Comparison of ENCODE assay signal across 9 mouse cellular contexts in the genomic region with DNA sequence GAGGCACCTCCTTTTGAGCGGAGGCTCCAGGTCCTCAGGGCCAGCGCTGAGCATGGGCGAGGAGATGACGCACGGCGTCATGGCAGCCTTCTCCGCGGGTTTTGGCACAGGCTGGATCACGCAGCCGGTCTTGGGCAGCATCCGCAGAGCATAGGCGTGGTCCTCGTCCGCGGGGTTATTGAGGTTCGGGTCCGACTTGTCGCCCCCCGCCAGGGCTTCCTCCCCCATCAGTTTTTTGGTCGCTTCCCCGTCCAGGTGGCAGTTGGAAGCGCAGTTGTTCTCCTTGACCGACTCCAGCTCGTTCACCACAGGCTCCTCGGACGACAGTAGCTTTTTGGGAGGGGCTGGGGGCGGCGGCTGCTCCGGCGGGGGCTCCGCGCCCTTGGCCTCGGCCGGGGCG.
DNase-seq lines count a peak whose midpoint lies in the region; ATAC-seq lines count a peak whose summit lies in the region.
"Had no signal": no experiment of that assay in that cellular context is flagged by ENCODE, and none has a peak within 500 bp of the region (broad histone marks: within the 10 kb centered on the region; RNA-seq: fewer than 3 reads in every experiment).

No protein-coding gene starts in this region.

- peak; percentile 10; the same call in 1 of the 2 replicates for ATAC-seq in kidney, embryonic 15.5 days (replicated peaks; ENCODE audit: low FRiP score)
- no peak for ATAC-seq in forebrain, embryonic 16.5 days
- ATAC-seq: Patski had no signal

- H3K27me3 ChIP-seq in kidney, embryonic 15.5 days = peaks cover 66% of the 10 kb centered on the region
- H3K27me3 ChIP-seq in forebrain, embryonic 16.5 days (replicated peaks; ENCODE audit: control insufficient read depth, insufficient read depth, low read length) = peaks cover 5% of the 10 kb centered on the region; the same call in 1 of the 2 replicates
- H3K27me3 ChIP-seq in midbrain, embryonic 10.5 days (ENCODE audit: low read depth, poor library complexity, severe bottlenecking) = peaks cover 81% of the 10 kb centered on the region

- no peaks in the 10 kb centered on the region for H3K9me3 ChIP-seq in kidney, embryonic 15.5 days (replicated peaks)
- no peaks in the 10 kb centered on the region for H3K9me3 ChIP-seq in forebrain, embryonic 16.5 days (ENCODE audit: control insufficient read depth, low read length)
- no peaks in the 10 kb centered on the region for H3K9me3 ChIP-seq in midbrain, embryonic 10.5 days (replicated peaks)

- H3K9ac ChIP-seq in kidney, embryonic 15.5 days = peak overlapping the region; percentile 48; the same call in 1 of the 2 replicates
- peak overlapping the region; percentile 69 for H3K9ac ChIP-seq in forebrain, embryonic 16.5 days (replicated peaks; ENCODE audit: low read depth, low read length)

- H3K4me3 ChIP-seq in kidney, embryonic 15.5 days (replicated peaks) = peak overlapping the region; percentile 54
- H3K4me3 ChIP-seq in forebrain, embryonic 16.5 days (replicated peaks; ENCODE audit: low read length) = peak overlapping the region; percentile 51
- peak overlapping the region; percentile 71 for H3K4me3 ChIP-seq in midbrain, embryonic 10.5 days

- no peaks in the 10 kb centered on the region for H3K36me3 ChIP-seq in kidney, embryonic 15.5 days
- H3K36me3 ChIP-seq in forebrain, embryonic 16.5 days (ENCODE audit: control insufficient read depth, insufficient read depth) = no peaks in the 10 kb centered on the region
- peaks cover 2% of the 10 kb centered on the region; the same call in 1 of the 2 replicates for H3K36me3 ChIP-seq in midbrain, embryonic 10.5 days

- whole genome bisulfite sequencing in kidney, embryonic 15.5 days = 5% methylated on average over 35 of the region's 35 CpGs
- 5% methylated on average over 35 of the region's 35 CpGs for WGBS in forebrain, embryonic 16.5 days
- 3% methylated on average over 35 of the region's 35 CpGs for WGBS in midbrain, embryonic 10.5 days

- peaks cover 19% of the 10 kb centered on the region for H3K4me1 ChIP-seq in kidney, embryonic 15.5 days
- H3K4me1 ChIP-seq in forebrain, embryonic 16.5 days (replicated peaks; ENCODE audit: control insufficient read depth, insufficient read depth, low read length) = peaks cover 34% of the 10 kb centered on the region
- H3K4me1 ChIP-seq in midbrain, embryonic 10.5 days = peaks cover 22% of the 10 kb centered on the region

- H3K4me2 ChIP-seq in kidney, embryonic 15.5 days = peak overlapping the region; percentile 96
- peak overlapping the region; percentile 96 for H3K4me2 ChIP-seq in forebrain, embryonic 16.5 days (ENCODE audit: low read length)

- no peak overlapping the region for H3K27ac ChIP-seq in kidney, embryonic 15.5 days
- no peak overlapping the region for H3K27ac ChIP-seq in forebrain, embryonic 16.5 days (ENCODE audit: low read length)
- H3K27ac ChIP-seq in midbrain, embryonic 10.5 days (replicated peaks) = peak overlapping the region; percentile 78

- no peak for DNase-seq in kidney, adult 11 months
- peak; percentile 61 for DNase-seq in cerebellum, adult 11 months
- DNase-seq in midbrain, embryonic 10.5 days (ENCODE audit: low spot score) = no peak
- no peak for DNase-seq in adipocyte (ENCODE audit: low spot score)
- no peak for DNase-seq in embryo, embryonic 9.5 days (ENCODE audit: extremely low spot score)
- no peak for DNase-seq in embryo, embryonic 11 days
